Mouse (Mus musculus) hindbrain, embryonic 14.5 days (tissue): ENCODE measurements around the gene Nufip1. TPM values are rescaled to one million over a fixed set of nuclear protein-coding genes. Genes with fewer than 3 reads are reported as not detected.
"Not testable (repeated sequence)": the region's sequence is repeated elsewhere in the genome, so short reads cannot be mapped to it uniquely, and the experiment has no call there.

ENCODE experiments used
- ATAC-seq: fragments of 200-750 bp; cut with Nextera tagmentation; 2 replicates; pipeline ENCODE4 v1.8.0; 2017; ENCODE audit warnings: moderate number of reproducible peaks, mild to moderate bottlenecking, moderate TSS enrichment, moderate library complexity; ENCODE audit not compliant: low FRiP score
- DNase-seq: peaks from one replicate; pipeline ENCODE4 v3.0.0-alpha.2; 2015; ENCODE audit warnings: low spot score
- H3K27ac ChIP-seq: fragments of 300-500 bp; sonication (generic); 2 replicates; pipeline ENCODE4 v1.5.1; 2014; ENCODE audit warnings: mild to moderate bottlenecking, moderate library complexity
- H3K27me3 ChIP-seq: fragments of 300-500 bp; sonication (generic); 2 replicates; pipeline ENCODE4 v1.6.1; 2014; ENCODE audit warnings: mild to moderate bottlenecking, low read length, mixed read lengths; ENCODE audit not compliant: control insufficient read depth, insufficient read depth
- H3K36me3 ChIP-seq: fragments of 300-500 bp; sonication (generic); replicated peaks from 2 replicates; pipeline ENCODE4 v1.6.1; 2014; ENCODE audit not compliant: control insufficient read depth, insufficient read depth
- H3K4me1 ChIP-seq: fragments of 300-500 bp; sonication (generic); replicated peaks from 2 replicates; pipeline ENCODE4 v1.6.1; 2014; ENCODE audit warnings: antibody characterized with exemption, low read length, mixed read lengths; ENCODE audit not compliant: control insufficient read depth, insufficient read depth
- H3K4me2 ChIP-seq: fragments of 300-500 bp; sonication (generic); replicated peaks from 2 replicates; pipeline ENCODE4 v1.6.1; 2014; ENCODE audit warnings: mild to moderate bottlenecking, moderate library complexity
- H3K4me3 ChIP-seq: fragments of 300-500 bp; sonication (generic); replicated peaks from 2 replicates; pipeline ENCODE4 v1.5.1; 2014; ENCODE audit warnings: mild to moderate bottlenecking, low read length
- H3K9ac ChIP-seq: fragments of 300-500 bp; sonication (generic); 2 replicates; pipeline ENCODE4 v1.6.1; 2014
- H3K9me3 ChIP-seq: fragments of 300-500 bp; sonication (generic); 2 replicates; pipeline ENCODE4 v1.6.1; 2016; ENCODE audit warnings: low read length; ENCODE audit not compliant: control insufficient read depth
- WGBS: fragments of 180-500 bp; shearing (Covaris S2); extraction: QIAGEN DNeasy Blood & Tissue Kit; methylation state at CpG from one replicate; pipeline ENCODE4 v1.1.7; 2014; 5-methylcytosine and 5-hydroxymethylcytosine counted together
- polyA plus RNA-seq: library from polyadenylated mRNA; unstranded; fragments of >200 nt; fragmentation: Nextera tagmentation; extraction: Ambion mirVana; gene quantifications from 2 replicates; pipeline ENCODE4 v1.2.1, GENCODE M21; 2014

Nufip1 gene
- polyA plus RNA-seq, 1 experiment from 2014 or later: 11.1 TPM

DNA sequence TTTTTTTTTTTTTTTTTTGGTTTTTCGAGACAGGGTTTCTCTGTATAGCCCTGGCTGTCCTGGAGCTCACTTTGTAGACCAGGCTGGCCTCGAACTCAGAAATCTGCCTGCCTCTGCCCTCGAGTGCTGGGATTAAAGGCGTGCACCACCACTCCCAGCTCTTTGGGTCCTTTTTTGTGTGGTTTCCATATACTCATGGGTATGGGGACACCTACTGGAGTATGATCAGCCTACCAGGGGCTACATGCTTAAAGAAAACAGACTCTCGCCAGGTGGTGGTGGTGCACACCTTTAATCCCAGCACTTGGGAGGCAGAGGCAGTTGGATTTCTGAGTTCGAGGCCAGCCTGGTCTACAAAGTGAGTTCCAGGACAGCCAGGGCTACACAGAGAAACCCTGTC, 49.9 kb downstream of the Nufip1 start:
- ATAC-seq, H3K27me3 ChIP-seq, H3K4me2 ChIP-seq, H3K4me3 ChIP-seq, H3K4me1 ChIP-seq, H3K36me3 ChIP-seq, H3K27ac ChIP-seq, H3K9me3 ChIP-seq, DNase-seq, H3K9ac ChIP-seq: not testable (repeated sequence)
- WGBS: 94% methylated on average over 6 of the region's 6 CpGs

DNA sequence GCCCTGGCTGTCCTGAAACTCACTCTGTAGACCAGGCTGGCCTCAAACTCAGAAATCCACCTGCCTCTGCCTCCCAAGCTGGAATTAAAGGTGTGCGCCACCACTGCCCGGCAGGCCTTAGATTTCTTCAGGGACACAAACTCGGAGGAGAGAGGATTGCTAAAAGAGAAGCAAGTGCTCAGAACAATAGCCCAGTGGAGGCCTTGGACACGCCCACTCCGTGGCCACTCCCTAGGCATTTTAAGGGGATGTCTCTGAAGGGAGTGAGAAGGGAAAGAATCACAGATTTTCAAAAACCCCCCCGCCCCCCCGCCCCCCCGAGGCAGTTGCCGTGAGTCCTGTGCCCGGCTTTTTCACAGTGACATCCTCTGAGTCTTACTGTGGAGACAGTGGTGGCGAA, 53.5 kb downstream of the Nufip1 start:
- no peaks in the 10 kb centered on the region for H3K9me3 ChIP-seq
- no peaks in the 10 kb centered on the region for H3K4me1 ChIP-seq
- H3K4me3 ChIP-seq: no peak overlapping the region
- no peak for DNase-seq
- no peaks in the 10 kb centered on the region for H3K27me3 ChIP-seq
- 26% methylated on average over 11 of the region's 11 CpGs for WGBS
- no peaks in the 10 kb centered on the region for H3K36me3 ChIP-seq
- no peak for ATAC-seq
- no peak overlapping the region for H3K27ac ChIP-seq
- H3K4me2 ChIP-seq: no peak overlapping the region
- no peak overlapping the region for H3K9ac ChIP-seq

DNA sequence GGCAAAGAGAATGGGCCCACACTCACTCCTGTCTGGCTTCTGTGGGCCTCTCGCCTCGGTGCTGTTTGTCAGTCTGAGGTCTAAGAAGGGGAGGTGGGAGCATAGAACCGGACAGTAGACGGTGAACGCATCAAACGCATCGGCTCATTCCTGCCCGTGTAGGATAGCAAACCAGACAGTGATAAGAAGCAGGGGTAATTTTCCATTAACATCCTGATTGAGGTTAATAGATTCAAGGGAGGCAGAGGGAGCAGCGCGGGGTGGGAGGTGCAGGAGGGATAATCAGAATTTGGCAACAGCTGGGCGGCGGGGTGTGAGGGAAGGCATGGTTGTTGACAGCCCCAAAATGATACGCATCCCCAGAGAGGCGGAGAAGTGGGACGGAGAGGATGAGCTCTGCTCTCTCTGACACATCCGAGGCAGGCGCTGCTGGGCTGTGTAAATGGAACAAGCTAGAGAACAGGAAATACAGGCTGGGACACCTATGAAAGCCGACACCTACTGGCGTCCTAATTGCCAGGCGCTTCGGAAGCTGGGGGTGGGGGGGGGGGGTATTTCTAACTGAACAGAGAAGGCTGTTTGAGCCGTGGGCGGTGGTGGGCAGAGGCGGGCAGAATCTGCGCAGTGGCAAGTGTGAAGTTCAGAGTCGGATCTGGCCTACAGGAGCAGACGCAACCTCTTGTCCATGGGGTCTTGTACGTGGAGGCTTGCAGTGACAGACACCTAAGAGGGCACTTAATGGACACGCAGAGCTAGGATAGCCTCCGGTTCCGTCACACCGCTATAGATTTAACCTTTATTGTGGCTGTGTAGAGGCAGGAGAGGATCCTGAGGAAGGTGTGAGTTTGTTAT, 54.4 kb downstream of the Nufip1 start:
- Histone ChIP-seq H3K4me2 (peak overlapping the region; percentile 42), H3K27me3 (no peaks in the 10 kb centered on the region), H3K4me1 (no peaks in the 10 kb centered on the region), H3K9me3 (no peaks in the 10 kb centered on the region), H3K9ac (no peak overlapping the region), H3K36me3 (no peaks in the 10 kb centered on the region), H3K27ac (no peak overlapping the region), H3K4me3 (peak overlapping the region; percentile 4; the same call in 1 of the 2 replicates)
- 27% methylated on average over 32 of the region's 32 CpGs for WGBS
- no peak for DNase-seq
- ATAC-seq: peak; percentile 69; the same call in 1 of the 2 replicates

DNA sequence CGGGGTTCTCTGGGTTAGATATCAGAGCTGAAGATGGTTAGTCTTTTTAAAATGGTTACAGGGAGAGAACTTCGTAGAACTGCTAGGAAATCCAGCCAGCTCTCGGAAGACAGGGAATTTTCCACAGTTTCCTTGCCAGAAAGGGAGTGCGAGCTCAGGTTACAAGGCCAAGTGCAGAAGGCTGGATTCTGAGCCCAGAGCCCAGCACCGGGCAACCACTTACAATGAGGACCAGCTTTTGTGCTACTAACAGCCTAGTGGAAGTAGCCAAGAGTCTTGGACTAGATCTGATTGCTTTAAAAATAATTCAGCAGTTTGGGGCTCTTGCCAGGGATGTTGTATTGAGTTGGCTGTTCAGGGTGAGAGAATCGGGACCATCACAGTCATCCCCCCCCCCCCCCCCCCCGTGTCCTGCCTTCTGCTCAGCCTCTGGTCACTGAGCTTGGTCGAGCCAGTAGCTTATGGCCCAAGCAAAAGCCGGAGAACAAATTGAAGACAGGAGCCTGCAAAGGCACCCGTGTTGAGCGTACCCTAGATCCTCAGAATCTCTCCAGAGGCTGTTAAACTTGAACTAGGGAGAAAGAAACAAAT, 59.3 kb downstream of the Nufip1 start:
- WGBS: 79% methylated on average over 10 of the region's 11 CpGs
- no peak overlapping the region for H3K27ac ChIP-seq
- H3K9ac ChIP-seq: no peak overlapping the region
- H3K9me3 ChIP-seq: no peaks in the 10 kb centered on the region
- H3K4me2 ChIP-seq: no peak overlapping the region
- no peaks in the 10 kb centered on the region for H3K36me3 ChIP-seq
- no peaks in the 10 kb centered on the region; the same call in 1 of the 2 replicates for H3K4me1 ChIP-seq
- ATAC-seq (peak; percentile 59; the same call in 1 of the 2 replicates), DNase-seq (peak; percentile 30)
- no peak overlapping the region for H3K4me3 ChIP-seq
- H3K27me3 ChIP-seq: no peaks in the 10 kb centered on the region

DNA sequence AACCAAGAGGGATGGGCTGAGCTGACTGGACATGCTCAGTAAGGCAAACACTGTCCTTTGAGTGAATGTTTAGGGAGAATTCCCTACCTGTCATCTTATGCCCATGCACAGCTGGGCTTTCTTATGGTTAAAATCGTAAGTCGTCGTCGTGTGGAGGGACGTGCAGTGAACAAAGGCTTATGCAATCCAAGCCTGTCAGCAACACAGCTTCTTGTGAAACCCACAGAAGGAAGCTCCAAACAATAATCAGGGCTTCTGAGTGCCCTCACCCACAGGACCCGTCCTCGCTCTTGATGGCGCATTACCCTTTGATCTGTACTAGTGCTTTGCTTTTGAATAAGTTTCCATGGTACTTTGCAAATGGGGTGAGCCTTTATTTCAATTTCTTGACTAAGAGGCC, 60.6 kb downstream of the Nufip1 start:
- no peak overlapping the region for H3K9ac ChIP-seq
- H3K4me2 ChIP-seq: no peak overlapping the region
- H3K9me3 ChIP-seq: no peaks in the 10 kb centered on the region
- no peak overlapping the region for H3K4me3 ChIP-seq
- H3K36me3 ChIP-seq: no peaks in the 10 kb centered on the region
- no peak overlapping the region for H3K27ac ChIP-seq
- ATAC-seq (no peak), DNase-seq (no peak)
- peaks cover 3% of the 10 kb centered on the region for H3K4me1 ChIP-seq
- no peaks in the 10 kb centered on the region for H3K27me3 ChIP-seq
- WGBS: 62% methylated on average over 8 of the region's 8 CpGs

DNA sequence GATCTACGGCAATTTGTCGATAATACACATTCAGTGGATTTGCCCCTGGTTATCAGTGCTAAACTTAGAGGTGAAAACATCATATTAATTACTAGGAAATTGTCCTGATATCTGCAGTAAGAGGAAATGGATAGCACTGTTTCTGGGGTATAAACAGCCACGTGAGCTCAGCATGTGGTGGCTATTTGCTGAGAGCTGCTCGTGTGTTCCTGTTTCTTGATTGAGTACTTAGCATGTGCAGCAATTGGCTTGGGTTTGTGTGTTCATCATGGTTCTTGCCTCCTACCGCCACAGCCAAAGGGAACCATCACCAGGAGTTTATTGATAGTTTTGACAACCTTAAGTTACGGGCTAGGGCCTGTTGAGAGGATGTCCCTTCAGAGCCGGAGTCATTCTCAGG, 63.6 kb downstream of the Nufip1 start:
- ATAC-seq (no peak), DNase-seq (no peak)
- peaks cover 7% of the 10 kb centered on the region for H3K4me1 ChIP-seq
- no peak overlapping the region for H3K27ac ChIP-seq
- no peak overlapping the region for H3K4me2 ChIP-seq
- no peak overlapping the region for H3K4me3 ChIP-seq
- no peaks in the 10 kb centered on the region for H3K27me3 ChIP-seq
- no peak overlapping the region for H3K9ac ChIP-seq
- H3K9me3 ChIP-seq: no peaks in the 10 kb centered on the region
- H3K36me3 ChIP-seq: no peaks in the 10 kb centered on the region
- 88% methylated on average over 7 of the region's 7 CpGs for WGBS

DNA sequence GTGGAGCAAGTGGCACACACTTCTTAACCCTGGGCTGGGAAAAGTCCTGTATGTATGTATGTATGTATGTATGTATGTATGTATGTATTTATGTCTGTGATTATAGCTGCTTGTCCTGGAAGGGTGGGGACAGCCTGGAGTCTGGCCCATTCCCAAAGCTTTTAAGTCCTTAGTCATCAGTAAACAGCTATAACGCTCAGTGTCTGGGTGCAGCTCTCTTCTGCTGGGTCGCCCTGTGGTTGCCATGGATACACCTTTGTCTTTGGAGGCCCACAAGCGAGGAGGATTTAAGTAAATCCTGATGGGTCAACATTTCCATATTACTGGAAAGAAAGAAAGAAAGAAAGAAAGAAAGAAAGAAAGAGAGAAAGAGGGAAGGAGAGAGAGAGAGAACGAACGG, 65.1 kb downstream of the Nufip1 start:
- Histone ChIP-seq H3K9ac (no peak overlapping the region), H3K4me2 (no peak overlapping the region), H3K4me1 (peaks cover 7% of the 10 kb centered on the region), H3K9me3 (no peaks in the 10 kb centered on the region), H3K36me3 (no peaks in the 10 kb centered on the region), H3K27ac (no peak overlapping the region), H3K4me3 (no peak overlapping the region), H3K27me3 (no peaks in the 10 kb centered on the region)
- DNase-seq: no peak
- no peak for ATAC-seq
- WGBS: 7% methylated on average over 5 of the region's 5 CpGs

DNA sequence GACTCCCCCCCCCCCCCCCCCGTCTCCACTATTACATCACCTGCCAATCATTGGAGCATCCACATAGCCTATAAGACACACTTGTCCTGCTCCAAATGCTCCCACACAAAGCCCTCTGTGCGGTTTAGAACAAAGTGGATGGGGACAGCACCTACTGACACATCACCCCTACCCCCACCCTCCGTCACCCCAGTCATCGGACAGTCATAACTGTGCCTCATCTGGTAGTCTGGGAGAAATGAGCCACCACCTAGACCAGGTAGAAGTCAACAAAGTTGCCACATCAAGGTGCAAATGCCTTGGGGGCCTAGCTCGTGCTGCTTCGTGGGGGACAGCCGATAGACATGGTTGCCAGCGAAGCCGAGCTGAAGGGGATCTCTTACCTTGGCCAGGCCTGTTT, 66.5 kb downstream of the Nufip1 start:
- 96% methylated on average over 9 of the region's 9 CpGs for WGBS
- Histone ChIP-seq H3K36me3 (no peaks in the 10 kb centered on the region), H3K4me1 (peaks cover 7% of the 10 kb centered on the region), H3K27ac (no peak overlapping the region), H3K4me2 (no peak overlapping the region), H3K27me3 (no peaks in the 10 kb centered on the region), H3K9me3 (no peaks in the 10 kb centered on the region), H3K9ac (no peak overlapping the region), H3K4me3 (no peak overlapping the region)
- DNase-seq (no peak), ATAC-seq (no peak)

DNA sequence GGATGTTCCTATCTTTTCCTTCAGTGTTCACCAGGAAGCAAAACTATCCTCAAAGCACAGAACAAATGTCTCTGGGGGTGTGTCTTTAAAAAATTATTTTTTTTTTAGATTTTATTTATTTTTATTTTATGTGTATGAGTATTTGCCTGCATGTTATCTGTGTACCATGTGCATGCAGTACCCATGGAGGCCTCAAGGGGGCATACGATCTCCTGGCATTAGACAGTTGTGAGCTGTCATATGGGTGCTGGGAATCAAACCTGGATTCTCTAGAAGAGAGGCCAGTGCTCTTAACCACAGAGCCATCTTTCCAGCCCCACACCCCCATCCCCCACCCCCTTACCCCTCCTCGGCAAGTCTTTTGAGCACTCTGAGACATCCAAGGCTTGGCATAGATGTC, 67.8 kb downstream of the Nufip1 start:
- Histone ChIP-seq H3K4me3 (no peak overlapping the region), H3K27me3 (no peaks in the 10 kb centered on the region), H3K9ac (no peak overlapping the region), H3K36me3 (no peaks in the 10 kb centered on the region), H3K9me3 (no peaks in the 10 kb centered on the region), H3K27ac (no peak overlapping the region), H3K4me1 (peaks cover 7% of the 10 kb centered on the region), H3K4me2 (no peak overlapping the region)
- 95% methylated on average over 2 of the region's 2 CpGs for WGBS
- no peak for DNase-seq
- ATAC-seq: no peak
